Mouse (Mus musculus) gastrocnemius, postnatal 10 days (tissue): ENCODE measurements around the gene Gm20937. TPM values are rescaled to one million over a fixed set of nuclear protein-coding genes. Genes with fewer than 3 reads are reported as not detected.
"Not testable (repeated sequence)": the region's sequence is repeated elsewhere in the genome, so short reads cannot be mapped to it uniquely, and the experiment has no call there.

Experiments
- DNase-seq: peaks from one replicate; pipeline ENCODE4 v3.0.0; 2021; ENCODE audit warnings: mixed read lengths
- long read RNA-seq, 2 experiments: library from polyadenylated mRNA; stranded (forward); transcript quantifications; one replicate each; pipeline ENCODE4 v2.0.0; 2021
- total RNA-seq, 2 experiments: library from RNA; stranded (reverse); gene quantifications; 2 replicates each; pipeline ENCODE4 v1.2.3; 2021

The Gm20937 gene
- not detected for total RNA-seq
- long read RNA-seq, experiment 1: 0 reads
- long read RNA-seq, experiment 2: 0 reads

GRCm38 (mm10) chrY:68294798-68295197, at the start of gene Gm20937:
TSS of gene Gm20937 (minus strand) at chrY:68294898.
- DNase-seq: not testable (repeated sequence)

Other genes with a start within 250 kb of the Gm20937 start
- gene Gm20816, start 243.1 kb upstream of the Gm20937 start, total RNA-seq: not detected